Mouse (Mus musculus) heart, postnatal 25 days (tissue): ENCODE measurements at regions not wholly inside any gene's neighbourhood (a gene's known extent, or its start where the extent isn't known, plus 50 kb on each side); places are given as distances from the start of the nearest gene placed in this dataset.

Experiments
- DNase-seq: peaks from one replicate; pipeline ENCODE4 v3.0.0; 2022; ENCODE audit warnings: low spot score
- intact Hi-C: fragments of 180-260 bp; cut with DNase I; formaldehyde crosslinking; loops from one replicate; pipeline ENCODE4 v1.15.1; 2025

DNA sequence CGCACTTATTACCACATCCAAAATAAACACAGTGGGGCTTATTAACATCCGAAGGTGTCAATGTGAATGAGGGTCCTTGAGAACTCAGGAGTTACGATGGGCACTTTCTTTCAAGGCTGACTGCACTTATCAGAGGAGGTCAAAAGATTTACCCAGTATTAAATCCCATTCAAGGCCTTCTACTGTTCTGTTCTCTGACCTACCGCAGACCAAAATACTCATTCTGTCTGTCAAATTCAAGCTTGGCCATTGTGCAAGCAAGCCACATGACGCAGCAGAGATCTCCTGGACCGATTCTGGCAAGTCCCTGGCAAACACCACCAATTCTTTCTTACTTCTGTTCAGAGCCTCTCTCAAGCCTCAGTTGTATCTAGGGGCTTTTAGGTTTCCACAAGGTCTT is 80.8 kb upstream of the Maf start:
- intact Hi-C loops: no loop called here
- DNase-seq: no peak

DNA sequence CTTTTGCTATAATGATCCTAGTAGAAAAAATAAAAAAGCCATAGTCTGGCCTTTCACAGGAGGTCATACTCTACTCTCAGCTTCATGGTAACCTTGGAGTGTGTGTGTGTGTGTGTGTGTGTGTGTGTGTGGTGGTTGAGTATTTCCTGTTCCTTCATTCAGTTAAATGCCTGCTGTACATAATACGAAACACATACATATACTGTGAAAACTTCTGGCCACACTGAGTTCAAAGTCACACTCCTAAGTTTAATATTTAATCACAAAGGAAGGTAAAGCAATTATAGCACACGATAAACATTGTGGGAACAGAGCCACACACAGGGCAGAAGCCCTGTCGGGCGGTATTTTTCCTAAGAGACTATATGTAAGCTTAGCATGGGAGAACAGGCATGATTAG is 78.6 kb upstream of the Maf start:
- intact Hi-C loops: no loop called here
- no peak for DNase-seq

DNA sequence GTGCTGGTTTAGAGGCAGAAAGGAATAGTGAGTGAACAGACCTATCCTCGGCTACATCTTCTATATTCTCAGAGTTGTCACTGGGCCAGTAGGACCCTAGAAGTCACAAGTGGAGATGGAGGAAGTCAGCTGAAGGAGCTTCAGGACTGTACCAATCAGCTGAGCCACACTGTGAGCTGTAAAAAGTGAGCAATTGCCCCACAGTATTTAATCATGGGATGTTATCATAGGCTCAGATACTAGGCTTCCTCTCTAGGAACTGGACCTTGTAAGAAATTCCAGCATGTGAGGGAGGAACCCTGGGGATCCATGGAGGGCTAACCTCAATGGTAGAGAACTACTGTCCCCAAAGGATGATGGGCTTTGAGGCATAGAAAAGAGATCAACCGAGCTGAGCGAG is 78.2 kb upstream of the Maf start:
- DNase-seq: no peak
- intact Hi-C loops: no loop called here

DNA sequence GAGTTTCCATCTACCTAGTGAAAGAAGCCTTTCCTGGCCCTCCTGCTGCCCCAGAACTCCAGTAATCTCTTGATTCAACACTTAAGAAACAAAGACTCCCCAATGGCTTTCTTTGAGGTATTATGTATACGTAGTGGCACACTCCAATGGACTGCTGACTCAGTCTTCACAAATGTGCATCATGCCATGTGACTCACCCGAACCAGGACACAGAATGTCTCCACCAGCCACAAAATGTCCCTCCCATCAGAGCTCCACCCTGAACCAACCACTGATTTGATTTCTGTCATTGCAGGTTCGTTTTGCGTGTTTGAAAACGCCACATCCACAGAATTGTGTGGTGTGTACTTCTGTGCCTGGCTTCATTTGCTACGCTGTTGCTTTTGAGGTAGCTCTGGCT is 75.8 kb upstream of the Maf start:
- DNase-seq: no peak
- intact Hi-C loops: no loop called here

DNA sequence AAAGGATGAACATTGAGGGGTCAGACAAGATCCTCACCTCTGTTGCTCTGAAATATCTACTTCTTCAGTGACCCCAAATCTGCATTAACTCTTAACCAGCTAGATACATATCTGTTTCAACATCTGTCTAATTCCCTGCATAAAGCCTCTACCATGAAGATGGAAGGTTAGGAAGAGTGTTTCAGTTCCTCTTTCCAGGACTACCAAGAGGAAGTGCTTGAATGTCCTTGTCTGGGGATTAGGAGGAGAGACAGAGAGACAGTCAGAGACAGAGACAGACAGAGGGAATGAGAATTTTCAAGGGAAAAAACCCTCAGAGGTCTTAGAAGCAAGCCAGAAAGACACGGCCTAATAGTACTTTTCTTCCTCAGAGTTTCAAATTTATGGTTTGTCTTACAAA is 70.8 kb upstream of the Maf start:
- no peak for DNase-seq
- intact Hi-C loops: no loop called here

DNA sequence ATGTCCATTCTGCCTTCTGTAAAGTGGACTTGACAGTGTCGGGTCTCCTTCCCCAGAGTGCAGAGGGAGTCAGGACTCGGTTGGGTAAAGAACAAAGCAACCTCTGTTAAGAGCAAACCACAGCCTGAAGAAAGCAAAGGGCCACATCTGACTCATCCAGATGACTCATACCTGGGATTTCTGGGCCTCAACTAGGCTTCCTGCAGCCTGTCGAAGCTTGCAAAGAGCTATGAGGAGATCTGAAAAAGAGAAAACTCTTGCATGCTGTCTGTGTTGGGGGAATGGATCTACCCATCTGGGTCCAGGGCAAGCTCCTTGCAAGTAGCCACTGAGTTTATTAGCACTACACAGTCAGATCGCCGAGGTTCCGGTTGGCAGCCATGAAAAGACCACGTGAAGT is 63.5 kb upstream of the Maf start:
- intact Hi-C loops: no loop called here
- no peak for DNase-seq

DNA sequence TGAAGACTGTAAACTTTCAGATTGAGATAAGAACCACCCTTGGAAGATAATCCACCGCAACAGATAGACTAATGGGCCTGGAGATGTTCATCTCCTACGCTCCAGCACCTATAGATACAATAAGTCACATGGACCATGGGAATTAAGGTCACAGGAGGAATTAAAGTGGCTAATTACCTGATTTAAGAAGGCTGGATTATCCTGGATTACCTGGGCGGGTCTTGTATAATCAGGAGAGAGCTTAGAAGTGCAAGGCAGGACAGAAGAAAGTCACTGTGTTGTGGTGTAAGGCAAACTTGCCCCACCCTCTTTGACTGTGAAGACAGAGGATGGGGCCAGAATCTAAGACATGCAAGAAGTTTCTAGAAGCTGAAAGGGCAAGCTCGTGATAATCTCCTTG is 61.0 kb upstream of the Maf start:
- DNase-seq: no peak
- intact Hi-C loops: no loop called here

DNA sequence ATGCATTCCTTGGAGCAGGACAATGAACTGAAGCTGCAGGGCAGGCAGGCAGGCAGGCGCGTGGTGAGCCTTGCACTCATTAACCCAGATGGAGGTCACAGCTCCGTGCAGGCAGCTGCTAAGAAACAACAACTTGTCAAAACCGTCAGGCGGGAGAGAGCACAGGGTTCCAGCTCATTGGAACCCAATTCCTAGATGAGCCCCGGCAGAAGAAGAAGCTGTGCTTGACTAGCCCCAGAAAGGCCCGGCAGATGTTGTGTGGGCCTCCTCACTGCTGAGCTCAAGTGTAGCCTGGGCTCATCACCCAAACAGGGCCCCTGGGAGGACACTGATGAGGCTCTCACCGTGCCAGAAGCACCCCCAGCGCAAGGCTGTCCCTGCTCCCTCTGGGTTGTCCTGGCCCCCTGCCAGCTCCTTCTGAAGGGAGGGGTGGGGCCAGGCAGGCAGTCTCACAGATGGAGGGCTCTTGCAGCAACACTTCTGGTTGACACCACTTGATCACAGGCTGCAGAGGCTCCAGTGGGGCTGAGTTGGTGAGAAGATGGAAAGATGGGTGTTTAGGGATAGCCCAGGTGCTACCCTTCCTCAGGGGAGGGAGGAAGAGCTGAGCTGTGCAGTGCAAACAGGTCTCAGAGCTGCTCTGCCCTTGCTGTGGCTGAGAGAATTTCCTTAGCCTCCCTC is 58.8 kb upstream of the Maf start:
- intact Hi-C loops: no loop called here
- no peak for DNase-seq

DNA sequence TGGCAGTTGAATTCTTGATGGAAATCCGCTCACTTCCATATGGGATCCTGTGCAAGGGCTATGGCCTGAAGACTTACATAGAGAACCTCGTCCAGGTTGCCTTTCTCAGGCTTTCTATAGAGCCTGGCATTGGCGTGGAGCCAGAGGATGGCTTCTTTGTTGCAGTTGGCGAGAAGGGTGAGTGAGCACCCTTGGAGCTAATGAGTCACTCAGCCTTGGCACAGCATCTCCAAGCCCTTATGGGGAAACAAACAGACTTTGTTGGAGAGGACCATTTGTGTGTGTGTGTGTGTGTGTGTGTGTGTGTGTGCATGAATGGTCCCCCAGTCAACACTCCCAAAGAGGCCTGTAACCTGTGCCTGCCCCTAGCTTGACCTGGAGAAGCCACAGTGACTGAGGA is 57.0 kb upstream of the Maf start:
- DNase-seq: no peak
- intact Hi-C loops: no loop called here

DNA sequence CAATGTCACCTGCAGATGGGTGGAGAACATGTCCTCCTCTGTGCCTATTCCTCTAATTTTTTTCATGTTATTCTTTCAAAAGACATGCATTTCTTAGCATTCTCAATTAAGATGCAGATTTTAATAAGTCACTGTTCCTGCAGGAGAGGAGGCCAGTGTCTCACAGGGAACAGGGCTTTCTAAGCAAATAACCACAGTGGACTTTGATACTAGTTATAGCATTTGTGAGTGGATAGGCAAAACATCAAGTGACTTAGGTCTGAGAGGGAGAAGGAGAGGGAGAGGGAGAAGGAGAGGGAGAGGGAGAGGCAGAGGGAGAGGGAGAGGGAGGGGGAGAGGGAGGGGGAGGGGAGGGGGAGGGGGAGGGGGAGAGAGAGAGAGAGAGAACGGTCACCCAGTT is 50.4 kb upstream of the Maf start:
- DNase-seq: no peak
- intact Hi-C loops: no loop called here
